Mouse (Mus musculus): ENCODE data around the gene Gm21983.

The Gm21983 gene

DNA sequence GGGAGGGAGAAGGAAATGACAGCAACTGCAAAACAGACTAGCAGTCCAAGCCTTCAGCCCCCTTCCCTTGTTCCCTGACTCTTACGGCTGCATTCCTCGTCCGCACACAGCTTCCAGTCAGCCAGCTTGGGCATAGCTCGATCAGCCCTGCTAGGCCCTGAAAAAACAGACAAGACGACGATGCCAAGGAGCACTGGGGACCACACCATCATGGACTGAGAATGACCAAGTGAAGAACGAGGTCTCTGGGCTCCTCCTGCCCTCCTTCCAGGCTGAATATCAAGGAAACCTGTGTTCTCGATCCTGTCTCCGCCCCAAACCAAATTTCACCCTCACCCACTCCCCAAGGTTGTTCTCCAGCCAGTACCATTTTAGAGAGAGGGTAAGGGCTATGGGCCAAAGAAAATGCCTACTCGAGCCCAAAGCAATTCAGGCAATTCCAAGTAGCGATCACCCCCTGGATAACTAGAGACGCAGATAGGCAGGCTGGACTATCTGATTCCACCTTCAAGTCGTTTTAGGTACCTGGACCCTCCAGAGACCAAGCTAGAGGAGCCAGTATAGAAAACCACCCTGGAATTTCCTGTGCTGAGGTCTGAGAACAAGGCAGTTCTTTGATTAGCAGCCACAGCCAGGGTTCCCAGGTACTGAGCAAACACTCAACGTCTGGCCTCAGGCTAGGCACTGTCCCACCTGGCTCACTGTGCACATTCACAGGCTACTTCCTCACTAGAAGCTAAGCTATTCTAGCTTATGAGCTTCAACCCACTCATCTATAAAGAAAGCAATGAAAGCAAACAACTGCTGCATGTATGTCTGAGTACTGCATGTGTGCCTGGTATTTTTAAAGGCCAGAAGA, at the start of gene Gm21983, which contains the start of gene Mia:
TSS of gene Gm21983 (minus strand) at position 250 of the 859 bp plus-strand sequence.
TSS of gene Mia (minus strand) at position 321 of the 859 bp plus-strand sequence.
- no peak for DNase-seq (ENCODE audit: low read depth, low spot score)

DNA sequence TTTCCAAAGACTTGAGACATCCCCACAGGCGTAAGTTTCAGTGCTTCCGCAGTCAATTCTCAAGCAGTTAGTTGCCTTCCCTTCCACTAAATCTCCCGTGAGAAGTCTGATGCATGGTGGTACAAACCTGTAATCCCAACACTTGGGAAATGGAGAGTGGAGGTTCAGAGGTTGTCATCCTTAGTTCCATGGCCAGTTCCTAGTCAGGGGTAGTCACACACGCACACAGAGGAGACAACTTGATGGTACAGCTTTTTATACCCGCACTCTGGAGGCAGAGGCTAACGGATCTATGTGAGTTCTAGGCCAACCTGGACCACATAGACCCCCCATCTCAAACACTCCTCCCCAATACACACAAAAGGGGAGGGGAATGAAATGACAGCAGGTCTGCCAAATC, 48.0 kb upstream of the Gm21983 start:
- DNase-seq (ENCODE audit: low read depth, low spot score), result no peak

DNA sequence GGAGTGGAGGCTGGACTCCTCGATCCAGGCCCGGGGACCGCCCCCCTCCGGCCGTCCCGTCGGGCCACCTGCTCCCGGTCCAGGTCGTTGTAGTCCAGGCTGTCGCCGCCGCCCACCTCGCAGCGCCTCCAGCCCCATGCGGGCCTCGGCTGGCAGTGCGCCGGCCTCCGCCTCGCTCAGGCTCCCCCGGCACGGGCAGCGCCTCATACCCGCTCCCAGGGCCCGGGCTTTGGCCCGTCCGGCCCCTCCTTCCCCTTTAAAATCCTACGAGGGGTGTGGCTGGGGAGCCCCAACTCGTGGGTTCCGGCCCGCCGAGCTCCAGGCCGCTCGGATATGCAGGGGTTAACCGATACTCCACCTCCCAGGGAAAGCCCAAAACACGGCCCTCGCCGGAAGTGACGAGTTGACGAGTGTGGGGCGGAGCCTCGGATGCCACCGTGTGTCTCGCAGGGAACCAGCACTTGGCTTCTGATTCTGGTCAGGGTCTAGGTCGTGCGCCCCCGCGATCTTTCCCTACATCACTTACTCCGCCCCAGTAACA, 47.5 kb upstream of the Gm21983 start, which contains the start of gene Itpkc:
TSS of gene Itpkc (minus strand) at position 381 of the 541 bp plus-strand sequence.
- peak; percentile 98 for DNase-seq (ENCODE audit: low read depth, low spot score)

DNA sequence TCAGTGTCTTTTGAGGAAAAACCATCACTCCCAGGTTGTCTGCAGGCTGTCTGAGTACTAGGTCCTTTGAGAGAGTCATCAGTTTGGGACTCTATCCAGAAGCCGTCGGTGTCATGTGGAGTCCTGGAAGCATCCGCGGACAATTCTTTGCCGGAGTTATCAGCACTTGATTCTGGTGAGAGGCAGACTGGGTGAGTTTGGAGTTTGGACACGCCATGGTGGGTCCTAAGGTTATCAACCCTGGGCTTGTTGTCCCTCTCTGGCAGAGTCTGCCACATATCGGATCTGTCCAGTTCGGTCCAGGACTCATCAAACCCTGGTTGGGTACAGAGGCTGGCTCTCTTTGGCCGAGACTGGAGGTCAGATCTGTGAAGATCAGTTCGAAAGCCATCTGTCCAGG, 46.8 kb upstream of the Gm21983 start:
- peak; percentile 69 for DNase-seq (ENCODE audit: low read depth, low spot score)

DNA sequence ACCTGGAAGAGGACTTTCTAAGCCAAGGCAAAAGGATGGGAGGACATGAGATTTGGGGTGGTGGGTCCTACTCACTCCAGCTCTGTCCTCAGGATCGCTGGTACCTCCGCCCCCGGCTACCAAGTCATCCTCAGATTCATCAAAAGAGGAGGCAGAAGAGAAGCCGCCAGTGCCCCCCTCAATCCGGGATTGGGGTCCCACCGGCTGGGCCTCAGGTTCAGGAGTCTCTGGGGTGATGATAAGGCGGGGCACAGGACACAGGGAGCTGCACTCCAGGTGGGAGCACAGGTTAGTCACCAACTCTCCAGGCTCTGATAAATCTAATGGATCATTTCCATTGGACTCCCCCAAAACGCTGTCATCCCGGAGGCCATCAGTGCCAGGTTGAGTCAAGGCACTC, 46.4 kb upstream of the Gm21983 start:
- DNase-seq (ENCODE audit: low read depth, low spot score), result no peak

DNA sequence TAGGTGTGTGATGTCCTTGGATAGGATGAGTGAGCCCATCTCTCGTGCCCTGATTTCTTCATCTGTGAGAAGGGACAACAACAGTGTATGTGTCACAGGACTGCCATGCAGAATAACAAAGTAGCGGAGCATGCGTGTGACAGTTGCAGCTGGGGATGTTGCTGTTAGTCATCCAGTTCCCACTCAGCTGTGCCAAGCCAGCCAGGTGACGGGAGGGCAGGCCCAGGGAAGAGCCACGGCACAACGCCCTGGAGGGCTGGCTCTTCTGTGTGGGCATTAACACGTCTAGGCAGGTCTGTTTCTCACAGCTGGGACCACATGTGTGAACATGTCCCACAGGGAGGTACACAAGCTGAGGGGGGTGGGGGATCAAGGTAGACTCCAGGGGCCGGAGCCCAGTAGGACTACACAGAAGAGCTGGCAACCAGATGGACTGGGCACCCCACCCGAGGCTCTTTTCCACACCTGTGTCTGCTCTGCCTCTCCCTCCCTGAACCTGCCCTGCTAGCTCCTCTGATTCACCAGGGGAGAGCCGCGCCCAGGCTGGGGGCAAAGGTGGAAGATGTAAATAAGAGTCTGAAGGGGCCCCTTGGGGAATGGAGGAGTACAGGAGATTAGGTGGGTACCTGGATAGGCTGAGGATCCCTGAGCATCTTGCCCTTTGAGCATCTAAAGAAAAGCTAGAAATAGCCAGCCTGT, 44.1 kb upstream of the Gm21983 start:
- DNase-seq (ENCODE audit: low read depth, low spot score), result peak; percentile 84

DNA sequence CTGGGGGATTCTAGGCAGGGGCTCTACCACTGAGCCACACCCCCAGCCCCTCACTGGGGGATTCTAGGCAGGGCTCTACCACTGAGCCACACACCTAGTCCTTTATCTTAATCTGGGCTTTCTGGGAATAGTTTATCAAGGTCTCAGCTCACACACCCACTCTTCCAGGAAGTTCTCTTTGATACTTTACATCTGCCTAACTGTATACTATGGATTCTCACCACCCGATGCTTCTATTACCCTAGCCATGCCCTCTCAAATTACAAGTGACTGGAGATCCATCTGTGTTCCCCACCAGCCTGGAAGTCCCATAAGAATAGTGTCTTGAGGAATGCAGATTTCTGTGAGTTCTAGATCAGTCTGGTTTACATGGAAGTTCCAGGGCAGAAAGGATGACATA, 41.7 kb upstream of the Gm21983 start:
- DNase-seq (ENCODE audit: low read depth, low spot score), result no peak

DNA sequence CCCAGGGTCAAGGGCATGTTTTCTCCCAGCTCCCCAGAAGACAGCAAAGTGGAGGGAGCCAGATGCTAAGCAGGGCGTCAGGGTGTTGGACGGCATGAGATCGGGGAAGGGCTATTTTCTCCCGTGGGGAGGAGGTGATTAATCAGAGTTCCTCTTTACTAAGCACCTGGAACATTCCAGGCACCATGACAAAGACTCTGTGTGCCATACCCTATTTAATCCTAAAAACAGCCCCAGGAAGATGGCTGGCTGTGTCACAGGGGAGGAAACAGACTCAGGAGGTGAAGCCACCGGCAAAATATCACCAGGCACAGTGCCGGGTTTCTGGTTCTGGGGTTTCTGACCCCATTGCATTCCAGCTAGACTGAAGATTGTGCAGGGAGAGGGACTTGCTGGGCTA, 41.1 kb upstream of the Gm21983 start:
- no peak for DNase-seq (ENCODE audit: low read depth, low spot score)

DNA sequence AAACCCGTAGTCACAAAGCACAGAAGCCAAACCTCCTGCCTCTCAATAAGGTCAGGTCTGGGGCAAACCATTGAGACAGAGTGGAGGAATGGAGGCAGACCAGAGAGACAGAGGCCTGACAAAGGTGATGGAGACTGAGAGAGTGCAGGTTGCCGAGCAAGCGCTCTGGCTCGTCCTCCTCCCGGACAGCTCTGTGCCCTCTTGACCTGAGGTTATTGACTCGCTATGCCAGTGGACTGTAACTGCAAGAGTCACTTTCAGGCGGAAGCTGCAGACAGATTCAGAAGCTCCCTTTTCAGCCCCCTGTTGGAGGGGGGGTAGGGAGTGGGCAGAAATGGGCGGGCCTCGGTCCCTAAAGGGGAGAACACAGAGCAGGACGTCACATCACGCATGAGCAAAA, 39.1 kb upstream of the Gm21983 start:
- DNase-seq (ENCODE audit: low read depth, low spot score), result no peak

DNA sequence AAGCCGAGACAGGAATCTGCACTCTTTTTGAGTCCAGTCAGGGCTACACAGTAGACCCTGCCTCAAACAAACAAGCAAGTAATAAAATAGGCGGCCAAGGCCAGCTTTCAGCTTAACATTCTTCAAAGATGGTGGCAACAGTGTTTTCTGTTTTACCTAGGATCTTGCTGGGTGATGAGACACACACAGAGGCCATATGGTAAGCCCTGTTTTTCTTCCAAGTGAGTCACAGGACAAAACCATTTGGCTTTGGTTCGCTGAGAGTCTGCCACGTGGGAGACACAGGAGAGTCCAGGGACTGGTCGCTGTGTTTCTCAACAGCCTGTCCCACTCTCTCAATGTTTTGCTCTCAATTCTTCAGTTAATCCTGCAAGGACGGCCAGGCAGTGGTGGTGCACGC, 37.7 kb upstream of the Gm21983 start:
- DNase-seq (ENCODE audit: low read depth, low spot score), result peak; percentile 94

DNA sequence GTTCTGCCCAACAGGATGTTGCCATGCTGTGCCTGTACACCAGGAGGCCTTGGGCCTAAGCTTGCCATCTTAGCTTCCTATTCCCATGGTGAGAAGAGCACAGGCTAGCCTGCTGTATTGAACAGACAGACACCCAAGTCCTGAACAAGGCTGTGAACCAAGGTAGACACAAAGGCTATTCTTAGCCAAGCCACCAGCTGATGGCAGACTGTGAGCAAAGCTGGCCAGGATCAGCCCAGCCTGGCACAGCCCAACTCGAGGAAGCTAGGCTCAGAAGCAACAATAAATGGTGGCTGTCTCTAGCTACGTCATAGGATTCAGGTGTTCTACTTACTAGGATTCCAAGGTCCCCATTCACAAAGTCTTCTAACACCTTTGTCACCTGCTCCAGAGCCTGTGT, 31.7 kb upstream of the Gm21983 start:
- no peak for DNase-seq (ENCODE audit: low read depth, low spot score)

DNA sequence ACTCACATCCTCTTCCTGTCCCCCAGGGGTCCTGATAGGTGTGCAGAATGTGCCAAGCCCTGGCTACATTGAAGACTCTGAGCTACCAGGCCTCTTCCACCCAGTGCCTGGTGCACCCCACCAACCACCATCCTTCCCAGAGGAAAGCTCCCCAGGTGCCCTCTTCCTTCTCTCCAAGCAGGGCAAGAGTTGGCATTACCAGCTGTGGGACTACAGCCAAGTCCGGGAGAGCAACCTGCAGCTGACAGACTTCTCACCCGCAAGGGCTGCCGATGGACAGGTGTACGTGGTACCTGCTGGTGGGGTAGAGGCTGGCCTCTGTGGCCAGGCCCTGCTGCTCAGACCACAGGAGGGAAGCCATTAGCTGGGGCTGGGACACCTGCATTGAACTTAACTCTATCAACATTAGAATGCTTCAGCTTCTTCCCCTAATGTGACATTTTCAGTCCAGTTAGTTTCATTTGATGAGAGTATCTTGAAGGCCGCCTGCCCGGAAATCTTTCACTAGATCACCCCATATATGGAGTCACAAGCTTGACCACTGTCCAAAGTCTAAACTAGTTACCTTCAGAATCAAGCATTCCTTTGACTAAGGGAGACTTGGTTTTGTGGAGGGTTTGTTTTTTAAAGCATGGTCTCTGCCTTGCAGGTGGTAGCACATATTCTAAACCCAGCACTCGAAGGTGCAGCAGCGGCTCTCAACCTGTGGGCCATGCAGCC, 23.0 kb upstream of the Gm21983 start:
- peak; percentile 39 for DNase-seq (ENCODE audit: low read depth, low spot score)

DNA sequence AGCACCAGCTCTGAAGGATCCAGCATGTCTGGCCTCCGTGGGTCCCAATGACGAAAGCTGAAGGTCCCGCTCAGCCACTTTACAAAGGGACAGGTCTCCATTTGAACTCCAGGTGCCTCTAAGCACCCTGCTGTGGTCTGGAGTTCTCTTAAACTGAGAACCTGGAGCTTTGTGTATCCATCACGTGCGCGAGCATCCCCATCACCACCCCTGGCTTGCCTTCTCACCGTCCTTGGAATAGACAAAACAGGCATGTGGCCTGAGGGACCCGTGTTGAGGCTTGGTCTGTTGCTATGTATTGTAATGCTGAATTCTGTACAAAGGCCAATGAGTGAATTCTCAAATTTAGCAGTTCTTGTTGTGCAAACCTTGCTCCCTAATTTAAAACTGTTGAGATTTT, 17.9 kb upstream of the Gm21983 start:
- no peak for DNase-seq (ENCODE audit: low read depth, low spot score)

DNA sequence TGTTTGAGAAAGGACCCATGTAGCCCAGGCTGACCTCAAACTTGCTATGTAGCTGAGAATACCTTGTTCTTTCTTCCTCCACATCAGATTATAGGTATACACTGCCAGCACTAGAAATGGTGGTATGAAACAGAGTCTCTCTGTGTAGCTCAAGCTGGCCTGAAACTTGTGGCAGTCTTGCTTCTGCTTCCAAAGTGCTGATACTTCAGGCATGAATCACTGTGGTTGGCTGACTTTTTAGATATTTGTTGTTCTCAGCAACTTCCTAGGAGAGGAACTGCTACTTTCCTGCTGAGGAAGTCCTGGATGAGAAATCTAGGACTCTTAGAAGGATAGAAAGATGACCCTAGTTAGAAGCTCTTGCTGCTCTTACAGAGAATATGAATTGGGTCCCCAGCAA, 17.5 kb upstream of the Gm21983 start:
- no peak for DNase-seq (ENCODE audit: low read depth, low spot score)

DNA sequence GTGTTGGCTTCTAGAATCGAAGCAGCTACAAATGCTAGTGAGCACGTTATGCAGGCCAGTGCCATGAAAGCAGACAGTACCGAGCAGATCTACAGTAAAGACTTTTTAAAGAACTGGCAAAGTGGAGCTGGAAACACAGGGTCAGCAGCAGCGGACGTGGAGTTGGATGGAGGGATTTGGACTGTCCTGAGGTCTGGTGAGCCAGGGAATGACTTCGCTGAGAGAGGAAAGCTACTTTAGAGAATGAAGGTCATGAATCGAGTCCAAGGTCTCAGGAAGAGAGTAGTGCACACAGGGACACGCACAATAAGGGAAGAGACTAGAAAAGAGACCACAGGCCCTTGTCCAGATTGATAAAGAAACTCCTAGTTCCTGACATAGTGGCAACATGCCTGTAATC, 16.7 kb upstream of the Gm21983 start:
- DNase-seq (ENCODE audit: low read depth, low spot score), result no peak

DNA sequence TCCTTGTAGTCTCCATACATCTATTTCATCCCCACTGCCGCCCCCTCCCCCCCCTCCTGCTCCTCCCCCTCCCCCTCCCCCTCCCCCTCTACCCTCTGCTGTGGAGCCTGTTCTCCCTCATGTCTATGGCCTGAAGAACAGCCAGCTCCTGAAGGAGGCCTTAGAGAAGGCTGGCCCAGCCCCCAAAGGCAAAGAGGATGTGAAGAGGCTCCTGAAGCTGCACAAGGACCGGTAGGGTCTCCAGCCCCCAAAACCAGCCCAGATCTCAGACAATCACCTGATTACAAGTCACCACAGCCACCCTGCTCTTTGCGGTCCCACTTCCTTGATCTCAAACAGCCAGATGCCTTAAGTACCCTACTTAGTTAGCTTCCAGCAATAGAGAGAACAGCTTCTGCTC, 16.2 kb upstream of the Gm21983 start:
- no peak for DNase-seq (ENCODE audit: low read depth, low spot score)

DNA sequence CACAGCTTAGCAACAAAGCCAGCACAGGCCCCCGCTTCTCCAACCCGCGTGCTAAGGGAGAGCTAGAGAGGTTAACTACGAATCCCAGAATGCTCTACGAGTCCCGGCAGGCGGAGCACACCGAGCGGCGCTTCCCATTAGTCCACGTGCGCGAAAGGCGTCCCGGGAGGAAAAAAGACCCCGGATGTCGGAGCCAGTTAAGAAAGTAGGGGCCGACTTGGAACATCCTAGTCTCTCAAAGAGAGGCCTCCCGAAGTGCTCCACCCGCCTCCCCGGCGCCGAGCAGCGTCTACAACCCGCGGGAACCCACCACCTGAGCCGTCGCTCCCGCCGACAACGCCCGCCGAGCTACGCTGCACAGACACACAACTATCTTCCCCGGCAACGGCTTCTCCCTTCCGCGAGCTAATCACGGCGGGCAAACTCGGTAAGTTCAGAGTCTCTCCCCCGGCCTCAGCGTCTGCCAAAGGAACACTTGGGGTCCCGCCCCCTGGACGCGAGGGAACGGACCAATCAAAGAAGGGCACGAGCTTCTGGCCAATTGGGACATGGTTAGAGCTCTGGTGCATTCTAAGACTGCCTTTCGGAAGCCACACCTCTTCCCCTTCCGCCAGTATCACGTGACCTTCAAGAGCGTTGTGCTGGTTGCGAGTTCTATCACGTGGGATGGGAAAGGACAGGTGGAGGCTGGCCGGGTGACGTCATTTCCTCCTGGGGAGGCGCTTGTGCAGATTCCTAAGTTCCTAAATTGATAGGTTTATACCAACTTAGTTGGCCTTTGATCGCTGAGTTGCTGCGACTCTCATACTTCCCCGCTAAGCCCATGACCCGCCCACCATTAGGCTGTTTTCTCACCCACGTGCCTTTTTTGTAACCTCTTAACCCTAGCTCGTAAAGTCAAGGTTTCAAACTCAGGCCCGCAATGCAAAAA, 15.1 kb upstream of the Gm21983 start, which contains the start of the genes BC024978 and Snrpa:
TSS of gene BC024978 (plus strand) at position 101 of the 931 bp plus-strand sequence.
TSS of gene Snrpa (minus strand) at position 591 of the 931 bp plus-strand sequence.
- DNase-seq (ENCODE audit: low read depth, low spot score), result peak; percentile 100

DNA sequence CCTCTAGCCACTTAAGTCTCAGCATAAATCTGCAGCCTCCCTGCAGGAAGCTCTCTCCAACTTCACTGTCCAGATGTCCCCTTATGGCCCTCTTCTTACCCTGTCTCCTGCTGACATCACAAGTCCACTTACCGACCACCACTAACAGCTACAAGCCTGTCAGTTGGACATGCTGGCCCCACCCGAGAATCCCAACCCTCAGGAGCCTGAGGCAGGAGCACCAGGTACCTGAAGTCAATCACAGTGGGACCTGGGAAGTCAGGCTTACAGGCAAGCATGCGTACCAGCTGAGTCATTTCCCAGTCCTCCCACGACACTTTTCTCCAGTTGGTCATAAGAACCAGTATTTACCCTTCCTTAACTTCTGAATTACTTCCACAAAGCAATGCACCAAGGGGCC, 12.8 kb upstream of the Gm21983 start:
- peak; percentile 31 for DNase-seq (ENCODE audit: low read depth, low spot score)

DNA sequence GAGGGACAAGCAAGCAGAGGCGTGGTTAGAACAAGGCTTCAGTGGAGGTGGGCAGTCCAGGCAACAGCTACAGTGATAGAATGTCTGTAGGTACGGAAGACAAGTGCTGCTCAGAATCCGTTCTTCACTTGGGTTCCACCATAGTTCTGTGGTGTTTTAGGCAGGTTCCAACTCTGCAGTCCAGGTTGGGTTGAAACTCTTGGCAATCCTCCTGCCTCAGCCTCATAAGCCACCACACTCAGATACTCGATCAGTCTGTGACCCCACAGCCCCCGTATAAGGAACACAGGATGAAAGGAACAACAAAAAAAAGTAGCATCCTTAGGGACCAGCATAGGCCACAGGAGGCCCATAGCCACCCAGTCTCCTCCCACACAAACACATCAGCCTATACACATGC, 11.5 kb upstream of the Gm21983 start:
- DNase-seq (ENCODE audit: low read depth, low spot score), result no peak

DNA sequence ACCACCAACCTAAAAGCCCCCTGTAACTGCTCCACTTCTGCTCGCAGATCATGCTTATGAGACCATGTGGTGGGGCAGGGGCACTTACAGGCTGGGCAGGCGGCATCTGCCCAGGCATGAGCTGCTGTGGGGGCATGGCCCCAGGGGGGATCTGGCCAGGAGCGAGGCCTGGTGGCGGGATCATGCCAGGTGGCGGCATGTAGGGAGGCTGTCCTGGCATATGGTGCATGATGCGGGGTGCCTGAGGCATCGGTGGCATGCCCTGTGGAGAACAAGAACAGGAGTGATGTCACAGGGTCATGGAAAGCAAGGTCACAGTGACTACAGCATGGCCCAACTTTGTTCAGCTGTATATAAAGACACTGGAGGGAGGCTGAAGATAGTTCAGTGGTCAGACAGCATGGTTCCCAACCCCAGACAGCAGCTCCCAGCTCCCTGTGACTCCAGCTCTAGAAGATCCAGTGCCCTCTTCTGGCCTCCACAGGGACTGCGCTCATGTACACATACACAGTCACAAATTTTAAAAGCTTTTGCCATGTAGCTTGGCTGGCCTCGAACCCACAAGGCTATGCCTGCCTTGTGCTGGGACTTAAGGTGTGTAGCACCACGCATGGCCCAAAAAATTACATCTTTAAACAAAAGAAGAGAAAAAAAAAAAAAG, 8.5 kb upstream of the Gm21983 start:
- DNase-seq (ENCODE audit: low read depth, low spot score), result no peak

Data from brain, adult 2 months (tissue).